Comparison of ENCODE assay signal across 8 mouse cellular contexts in genomic region chr2:165503259-165504203, GRCm38 (mm10). TPM values are rescaled to one million over a fixed set of nuclear protein-coding genes. Genes with fewer than 3 reads are reported as not detected.
DNase-seq lines count a peak whose midpoint lies in the region; ATAC-seq and TF ChIP-seq lines count a peak whose summit lies in the region.

Gene Slc2a10, plus strand, starts transcription at chr2:165503787.

- H3K4me3 ChIP-seq in forebrain, embryonic 11.5 days (ENCODE audit: low read depth, low read length): peak within 1 kb of the TSS; percentile 39
- peak within 1 kb of the TSS; percentile 53 for H3K4me3 ChIP-seq in heart, postnatal 0 days (ENCODE audit: low read depth, low read length)
- H3K4me3 ChIP-seq in limb, embryonic 11.5 days (ENCODE audit: low read depth, low read length): peak within 1 kb of the TSS; percentile 43
- H3K4me3 ChIP-seq in midbrain, embryonic 12.5 days: peak within 1 kb of the TSS; percentile 41

- no peaks in the 10 kb centered on the region for H3K9me3 ChIP-seq in forebrain, embryonic 11.5 days (ENCODE audit: control insufficient read depth, low read length)
- no peaks in the 10 kb centered on the region for H3K9me3 ChIP-seq in heart, postnatal 0 days (replicated peaks; ENCODE audit: control insufficient read depth, low read length)
- no peaks in the 10 kb centered on the region for H3K9me3 ChIP-seq in limb, embryonic 11.5 days (ENCODE audit: control insufficient read depth, low read length)
- no peaks in the 10 kb centered on the region for H3K9me3 ChIP-seq in midbrain, embryonic 12.5 days

- H3K4me2 ChIP-seq in forebrain, embryonic 11.5 days (ENCODE audit: low read depth, low read length, severe bottlenecking): peak within 1 kb of the TSS; percentile 72
- H3K4me2 ChIP-seq in heart, postnatal 0 days (ENCODE audit: low read depth, low read length): peak within 1 kb of the TSS; percentile 83
- peak within 1 kb of the TSS; percentile 64 for H3K4me2 ChIP-seq in limb, embryonic 11.5 days (ENCODE audit: low read depth, severe bottlenecking)
- peak within 1 kb of the TSS; percentile 61 for H3K4me2 ChIP-seq in midbrain, embryonic 12.5 days (replicated peaks)

- peaks cover 1% of the 10 kb centered on the region; the same call in 1 of the 2 replicates for H3K4me1 ChIP-seq in forebrain, embryonic 11.5 days (replicated peaks; ENCODE audit: control insufficient read depth, insufficient read depth, low read length)
- H3K4me1 ChIP-seq in heart, postnatal 0 days (ENCODE audit: control insufficient read depth, insufficient read depth): peaks cover 7% of the 10 kb centered on the region; the same call in 1 of the 2 replicates
- peaks cover 9% of the 10 kb centered on the region; the same call in 1 of the 2 replicates for H3K4me1 ChIP-seq in limb, embryonic 11.5 days (ENCODE audit: control insufficient read depth, insufficient read depth, low read length)
- H3K4me1 ChIP-seq in midbrain, embryonic 12.5 days: peaks cover 20% of the 10 kb centered on the region

- H3K9ac ChIP-seq in forebrain, embryonic 11.5 days (ENCODE audit: low read length): peak within 1 kb of the TSS; percentile 68
- H3K9ac ChIP-seq in heart, postnatal 0 days (replicated peaks; ENCODE audit: low read depth, low read length): peak within 1 kb of the TSS; percentile 63
- peak within 1 kb of the TSS; percentile 70 for H3K9ac ChIP-seq in limb, embryonic 11.5 days (ENCODE audit: low read length)
- H3K9ac ChIP-seq in midbrain, embryonic 12.5 days (replicated peaks): peak within 1 kb of the TSS; percentile 61

- TF ChIP-seq EP300 in heart, postnatal 0 days (IDR thresholded peaks at IDR 0.05; ENCODE audit: low read depth): no peak

- TF ChIP-seq CTCF in heart, postnatal 0 days (IDR thresholded peaks at IDR 0.05; ENCODE audit: low read depth): no peak

- peak; percentile 66 for ATAC-seq in forebrain, embryonic 11.5 days (replicated peaks; ENCODE audit: low FRiP score)
- ATAC-seq in heart, postnatal 0 days (ENCODE audit: insufficient read depth, low read depth): peak; percentile 81
- ATAC-seq in limb, embryonic 11.5 days (ENCODE audit: insufficient number of reproducible peaks, low FRiP score, low TSS enrichment, low read depth): peak; percentile 78
- ATAC-seq in midbrain, embryonic 12.5 days (ENCODE audit: low FRiP score, low read depth): peak; percentile 62
- ATAC-seq in frontal cortex, adult (ENCODE audit: low TSS enrichment): no peak

- peak; percentile 23 for DNase-seq in kidney, adult 18-20 months
- DNase-seq in kidney, adult 9 months: no peak
- peak; percentile 71 for DNase-seq in forebrain, embryonic 11.5 days (ENCODE audit: low spot score)
- DNase-seq in heart, postnatal 0 days (ENCODE audit: low spot score): peak; percentile 26
- DNase-seq in limb, embryonic 11.5 days (ENCODE audit: low spot score): peak; percentile 53
- DNase-seq in layer of hippocampus, postnatal 36 days: no peak

- WGBS in forebrain, embryonic 11.5 days: 6% methylated on average over 30 of the region's 32 CpGs
- 5% methylated on average over 25 of the region's 32 CpGs for WGBS in heart, postnatal 0 days
- WGBS in limb, embryonic 11.5 days: 5% methylated on average over 26 of the region's 32 CpGs
- 6% methylated on average over 27 of the region's 32 CpGs for WGBS in midbrain, embryonic 12.5 days

- H3K27ac ChIP-seq in forebrain, embryonic 11.5 days (ENCODE audit: low read depth, low read length): no peak within 1 kb of the TSS
- 0 out of 2 replicates have a peak within 1 kb of the TSS, but pooled peaks have one; percentile 50 for H3K27ac ChIP-seq in heart, postnatal 0 days (ENCODE audit: low read depth)
- 0 out of 2 replicates have a peak within 1 kb of the TSS, but pooled peaks have one; percentile 14 for H3K27ac ChIP-seq in limb, embryonic 11.5 days (replicated peaks; ENCODE audit: low read depth, low read length)
- peak within 1 kb of the TSS; percentile 35; the same call in 1 of the 2 replicates for H3K27ac ChIP-seq in midbrain, embryonic 12.5 days (replicated peaks)

- H3K36me3 ChIP-seq in forebrain, embryonic 11.5 days (ENCODE audit: control insufficient read depth, insufficient read depth, low read length): no peaks in the 10 kb centered on the region
- no peaks in the 10 kb centered on the region for H3K36me3 ChIP-seq in heart, postnatal 0 days (replicated peaks; ENCODE audit: control insufficient read depth, insufficient read depth, low read length)
- H3K36me3 ChIP-seq in limb, embryonic 11.5 days (ENCODE audit: control insufficient read depth, insufficient read depth, low read length): no peaks in the 10 kb centered on the region
- no peaks in the 10 kb centered on the region for H3K36me3 ChIP-seq in midbrain, embryonic 12.5 days

- H3K27me3 ChIP-seq in forebrain, embryonic 11.5 days (ENCODE audit: control insufficient read depth, insufficient read depth, low read length): no peaks in the 10 kb centered on the region
- peaks cover 11% of the 10 kb centered on the region; the same call in 1 of the 2 replicates for H3K27me3 ChIP-seq in heart, postnatal 0 days (ENCODE audit: control insufficient read depth, insufficient read depth, low read length)
- H3K27me3 ChIP-seq in limb, embryonic 11.5 days (ENCODE audit: control insufficient read depth, insufficient read depth, low read length): no peaks in the 10 kb centered on the region
- H3K27me3 ChIP-seq in midbrain, embryonic 12.5 days: peaks cover 5% of the 10 kb centered on the region; the same call in 1 of the 2 replicates

RNA-seq across cellular contexts. Expression of gene Slc2a10, which starts in this region (rescaled TPM):
- 4.2 TPM in 2 replicates for polyA plus RNA-seq in forebrain, embryonic 11.5 days (2014; fragmentation: Nextera tagmentation; extraction: Ambion mirVana)
- 3.5 and 4.3 TPM in 2 replicates for total RNA-seq in heart, postnatal 0 days (2014; rRNA removed; ENCODE audit: low replicate concordance)
- polyA plus RNA-seq in heart, postnatal 0 days (2015; fragmentation: Nextera tagmentation; extraction: Ambion mirVana): 2.6 and 3.6 TPM in 2 replicates
- 3.6 and 3.9 TPM in 2 replicates for polyA plus RNA-seq in limb, embryonic 11.5 days (2014; fragmentation: Nextera tagmentation; extraction: Ambion mirVana)
- polyA plus RNA-seq in midbrain, embryonic 12.5 days (2016; fragmentation: Nextera tagmentation; extraction: Ambion mirVana): 4.4 and 4.6 TPM in 2 replicates
- total RNA-seq in layer of hippocampus, postnatal 36 days (2021): under 1 TPM; 0.48 to 0.67 TPM

Comparison
In these comparisons a context has a peak if more than half of its experiments do, and no peak if none do; other contexts are left out.
1. DNase-seq: peak in kidney, adult 18-20 months (single experiment), forebrain, embryonic 11.5 days (single experiment), heart, postnatal 0 days (single experiment) and limb, embryonic 11.5 days (single experiment); none in kidney, adult 9 months (single experiment) and layer of hippocampus, postnatal 36 days (0 of 2).
2. Peak in every context shown above with its lines, with median percentiles within 50 percentile points of each other: H3K4me2 ChIP-seq, H3K4me3 ChIP-seq and H3K9ac ChIP-seq.